In genomic region chr5:114268646-114269045, GRCm38 (mm10) we compare ENCODE assay signal across 17 mouse cellular contexts. TPM values are rescaled to one million over a fixed set of nuclear protein-coding genes. Genes with fewer than 3 reads are reported as not detected.
DNase-seq lines count a peak whose midpoint lies in the region; ATAC-seq and TF ChIP-seq lines count a peak whose summit lies in the region.
"Had no signal": no experiment of that assay in that cellular context is flagged by ENCODE, and none has a peak within 500 bp of the region (broad histone marks: within the 10 kb centered on the region; RNA-seq: fewer than 3 reads in every experiment).

No protein-coding gene starts in this region.

- DNase-seq in embryonic facial prominence, embryonic 14.5 days (ENCODE audit: low spot score): peak; percentile 80
- no peak for DNase-seq in embryonic facial prominence, embryonic 10.5 days (ENCODE audit: low spot score)
- DNase-seq in testis, postnatal 10 days (ENCODE audit: low spot score): peak; percentile 71
- no peak for DNase-seq in testis, postnatal 14 days (ENCODE audit: low spot score)
- DNase-seq in stomach, postnatal 0 days (ENCODE audit: low spot score): peak; percentile 62
- no peak for DNase-seq in frontal cortex, postnatal 14 days (ENCODE audit: low spot score in 2 of 2)
- no peak for DNase-seq in heart, embryonic 10.5 days (ENCODE audit: low spot score)
- DNase-seq: heart, adult 18-20 months; heart, postnatal 36 days; kidney, postnatal 25 days had no signal

- no peak overlapping the region for H3K27ac ChIP-seq in embryonic facial prominence, embryonic 14.5 days (replicated peaks; ENCODE audit: low read depth, low read length)
- H3K27ac ChIP-seq in embryonic facial prominence, embryonic 10.5 days (replicated peaks): no peak overlapping the region
- no peak overlapping the region for H3K27ac ChIP-seq in lung, embryonic 16.5 days (ENCODE audit: low read length)
- H3K27ac ChIP-seq in stomach, postnatal 0 days (replicated peaks): no peak overlapping the region
- no peak overlapping the region for H3K27ac ChIP-seq in heart, embryonic 10.5 days
- H3K27ac ChIP-seq: forebrain, embryonic 15.5 days; intestine, embryonic 15.5 days; liver, embryonic 12.5 days; neural tube, embryonic 15.5 days had no signal

- no peaks in the 10 kb centered on the region for H3K9me3 ChIP-seq in embryonic facial prominence, embryonic 14.5 days (ENCODE audit: control insufficient read depth, low read length)
- no peaks in the 10 kb centered on the region for H3K9me3 ChIP-seq in embryonic facial prominence, embryonic 10.5 days
- H3K9me3 ChIP-seq in lung, embryonic 16.5 days (ENCODE audit: control insufficient read depth, low read length): no peaks in the 10 kb centered on the region
- H3K9me3 ChIP-seq in stomach, postnatal 0 days (ENCODE audit: control insufficient read depth, low read length): no peaks in the 10 kb centered on the region
- no peaks in the 10 kb centered on the region for H3K9me3 ChIP-seq in heart, embryonic 10.5 days
- H3K9me3 ChIP-seq: forebrain, embryonic 15.5 days; intestine, embryonic 15.5 days; liver, embryonic 12.5 days; neural tube, embryonic 15.5 days had no signal

- WGBS in embryonic facial prominence, embryonic 14.5 days: 32% methylated on average over 7 of the region's 7 CpGs
- 53% methylated on average over 7 of the region's 7 CpGs for whole genome bisulfite sequencing in embryonic facial prominence, embryonic 10.5 days
- 18% methylated on average over 7 of the region's 7 CpGs for WGBS in lung, embryonic 16.5 days
- WGBS in stomach, postnatal 0 days: 12% methylated on average over 7 of the region's 7 CpGs
- WGBS in heart, embryonic 10.5 days: 47% methylated on average over 7 of the region's 7 CpGs

- H3K4me3 ChIP-seq in embryonic facial prominence, embryonic 14.5 days (ENCODE audit: low read depth, low read length): no peak overlapping the region
- H3K4me3 ChIP-seq in embryonic facial prominence, embryonic 10.5 days: no peak overlapping the region
- H3K4me3 ChIP-seq in lung, embryonic 16.5 days (ENCODE audit: low read length): no peak overlapping the region
- H3K4me3 ChIP-seq in stomach, postnatal 0 days (ENCODE audit: low read depth, low read length): no peak overlapping the region
- H3K4me3 ChIP-seq in heart, embryonic 10.5 days: no peak overlapping the region
- H3K4me3 ChIP-seq: forebrain, embryonic 15.5 days; intestine, embryonic 15.5 days; liver, embryonic 12.5 days; neural tube, embryonic 15.5 days had no signal

- no peak for TF ChIP-seq EP300 in stomach, postnatal 0 days (optimal IDR thresholded peaks at IDR 0.05)

- H3K27me3 ChIP-seq in embryonic facial prominence, embryonic 14.5 days (replicated peaks; ENCODE audit: control insufficient read depth, insufficient read depth, low read length): peaks cover 32% of the 10 kb centered on the region
- peaks cover 80% of the 10 kb centered on the region for H3K27me3 ChIP-seq in embryonic facial prominence, embryonic 10.5 days (replicated peaks; ENCODE audit: low read depth, poor library complexity, severe bottlenecking)
- H3K27me3 ChIP-seq in lung, embryonic 16.5 days (ENCODE audit: control insufficient read depth, insufficient read depth, low read depth, low read length): peaks cover 28% of the 10 kb centered on the region
- H3K27me3 ChIP-seq in stomach, postnatal 0 days (ENCODE audit: control insufficient read depth, insufficient read depth, low read length): peaks cover 4% of the 10 kb centered on the region; the same call in 1 of the 2 replicates
- peaks cover 95% of the 10 kb centered on the region for H3K27me3 ChIP-seq in heart, embryonic 10.5 days (ENCODE audit: insufficient read depth, poor library complexity, severe bottlenecking)

- peak; percentile 38; the same call in 1 of the 2 replicates for ATAC-seq in embryonic facial prominence, embryonic 14.5 days (ENCODE audit: low read depth)
- ATAC-seq in lung, embryonic 16.5 days (ENCODE audit: low read depth): peak; percentile 60
- no peak for ATAC-seq in stomach, postnatal 0 days (ENCODE audit: low FRiP score, low TSS enrichment)
- ATAC-seq: forebrain, embryonic 15.5 days; intestine, embryonic 15.5 days; liver, embryonic 12.5 days; midbrain, embryonic 16.5 days had no signal

- peaks cover 4% of the 10 kb centered on the region for H3K4me1 ChIP-seq in embryonic facial prominence, embryonic 14.5 days (ENCODE audit: control insufficient read depth, insufficient read depth, low read length)
- H3K4me1 ChIP-seq in embryonic facial prominence, embryonic 10.5 days: peaks cover 62% of the 10 kb centered on the region
- H3K4me1 ChIP-seq in lung, embryonic 16.5 days (replicated peaks; ENCODE audit: control insufficient read depth, insufficient read depth, low read length): peaks cover 16% of the 10 kb centered on the region
- peaks cover 5% of the 10 kb centered on the region; the same call in 1 of the 2 replicates for H3K4me1 ChIP-seq in stomach, postnatal 0 days (replicated peaks; ENCODE audit: control insufficient read depth, insufficient read depth)
- H3K4me1 ChIP-seq in heart, embryonic 10.5 days: peaks cover 16% of the 10 kb centered on the region

- no peak overlapping the region for H3K4me2 ChIP-seq in embryonic facial prominence, embryonic 14.5 days (ENCODE audit: low read depth, low read length)
- no peak overlapping the region for H3K4me2 ChIP-seq in lung, embryonic 16.5 days (ENCODE audit: low read depth, low read length)
- no peak overlapping the region for H3K4me2 ChIP-seq in stomach, postnatal 0 days (replicated peaks; ENCODE audit: low read depth)
- H3K4me2 ChIP-seq: forebrain, embryonic 15.5 days; intestine, embryonic 15.5 days; liver, embryonic 12.5 days; neural tube, embryonic 15.5 days had no signal

- H3K36me3 ChIP-seq in embryonic facial prominence, embryonic 14.5 days (ENCODE audit: control insufficient read depth, insufficient read depth, low read length): no peaks in the 10 kb centered on the region
- no peaks in the 10 kb centered on the region for H3K36me3 ChIP-seq in embryonic facial prominence, embryonic 10.5 days (replicated peaks)
- H3K36me3 ChIP-seq in lung, embryonic 16.5 days (ENCODE audit: control insufficient read depth, insufficient read depth, low read length): no peaks in the 10 kb centered on the region
- no peaks in the 10 kb centered on the region for H3K36me3 ChIP-seq in stomach, postnatal 0 days (ENCODE audit: control insufficient read depth, insufficient read depth, low read length)
- no peaks in the 10 kb centered on the region for H3K36me3 ChIP-seq in heart, embryonic 10.5 days
- H3K36me3 ChIP-seq: forebrain, embryonic 15.5 days; intestine, embryonic 15.5 days; liver, embryonic 12.5 days; neural tube, embryonic 15.5 days had no signal

- no peak overlapping the region for H3K9ac ChIP-seq in embryonic facial prominence, embryonic 14.5 days (ENCODE audit: low read depth, low read length)
- H3K9ac ChIP-seq in lung, embryonic 16.5 days (ENCODE audit: low read length): no peak overlapping the region
- H3K9ac ChIP-seq in stomach, postnatal 0 days (ENCODE audit: low read length): no peak overlapping the region
- H3K9ac ChIP-seq: forebrain, embryonic 15.5 days; intestine, embryonic 15.5 days; liver, embryonic 12.5 days; neural tube, embryonic 15.5 days had no signal

- TF ChIP-seq CTCF in stomach, postnatal 0 days (IDR thresholded peaks at IDR 0.05; ENCODE audit: low read depth): no peak

RNA-seq across cellular contexts. Expression of gene Foxn4, which starts 5.0 kb away (rescaled TPM):
- 0.97 and 1.1 TPM in 2 replicates for polyA plus RNA-seq in embryonic facial prominence, embryonic 14.5 days (2014; fragmentation: Nextera tagmentation; extraction: Ambion mirVana)
- polyA plus RNA-seq in embryonic facial prominence, embryonic 10.5 days (2016; fragmentation: Nextera tagmentation; extraction: Ambion mirVana): 1.00 and 1.1 TPM in 2 replicates
- 3.6 and 5.3 TPM in 2 replicates for polyA plus RNA-seq in lung, embryonic 16.5 days (2015; fragmentation: Nextera tagmentation; extraction: Ambion mirVana)
- not detected in 2 replicates for polyA plus RNA-seq in stomach, postnatal 0 days (2015; fragmentation: Nextera tagmentation; extraction: Ambion mirVana)
- polyA plus RNA-seq in heart, embryonic 10.5 days (2016; fragmentation: Nextera tagmentation; extraction: Ambion mirVana): not detected in 2 replicates
- polyA plus RNA-seq: C2C12; intestine, embryonic 15.5 days; liver, embryonic 12.5 days; neural tube, embryonic 15.5 days had no signal

RNA-seq across cellular contexts. Expression of gene Myo1h, which starts 20.3 kb away (rescaled TPM):
- 3.0 and 3.8 TPM in 2 replicates for polyA plus RNA-seq in embryonic facial prominence, embryonic 14.5 days (2014; fragmentation: Nextera tagmentation; extraction: Ambion mirVana)
- 0.94 and 1.2 TPM in 2 replicates for polyA plus RNA-seq in embryonic facial prominence, embryonic 10.5 days (2016; fragmentation: Nextera tagmentation; extraction: Ambion mirVana)
- polyA plus RNA-seq in lung, embryonic 16.5 days (2015; fragmentation: Nextera tagmentation; extraction: Ambion mirVana): 5.4 and 6.8 TPM in 2 replicates
- 3.0 and 3.8 TPM in 2 replicates for polyA plus RNA-seq in stomach, postnatal 0 days (2015; fragmentation: Nextera tagmentation; extraction: Ambion mirVana)
- polyA plus RNA-seq in heart, embryonic 10.5 days (2016; fragmentation: Nextera tagmentation; extraction: Ambion mirVana): 0.71 and 0.82 TPM in 2 replicates

Comparison
In these comparisons a context has a peak if more than half of its experiments do, and no peak if none do; other contexts are left out.
1. DNase-seq: peak in embryonic facial prominence, embryonic 14.5 days (single experiment), testis, postnatal 10 days (single experiment) and stomach, postnatal 0 days (single experiment); none in embryonic facial prominence, embryonic 10.5 days (single experiment), testis, postnatal 14 days (single experiment), frontal cortex, postnatal 14 days (0 of 2) and heart, embryonic 10.5 days (single experiment).